Mouse (Mus musculus) midbrain, embryonic 14.5 days (tissue): ENCODE measurements around the gene Fyn. TPM values are rescaled to one million over a fixed set of nuclear protein-coding genes. Genes with fewer than 3 reads are reported as not detected.

ENCODE experiments used
- polyA plus RNA-seq: library from polyadenylated mRNA; unstranded; fragments of >200 nt; fragmentation: Nextera tagmentation; extraction: Ambion mirVana; gene quantifications from 2 replicates; pipeline ENCODE4 v1.2.1, GENCODE M21; 2014

Gene Fyn
- polyA plus RNA-seq, 1 experiment from 2014 or later: 90.8 TPM

Other genes starting within 250 kb of the Fyn start
- 33.9 and 36.1 TPM in 2 replicates for gene Fam229b, start 234.9 kb upstream of the Fyn start, polyA plus RNA-seq
- gene Tube1, start 234.9 kb upstream of the Fyn start, polyA plus RNA-seq: 9.4 and 11.7 TPM in 2 replicates
- 0.35 and 0.50 TPM in 2 replicates for gene Ccn6, start 205.1 kb upstream of the Fyn start, polyA plus RNA-seq
- gene Traf3ip2, start 244.1 kb downstream of the Fyn start, polyA plus RNA-seq: 5.4 and 6.8 TPM in 2 replicates